Mouse (Mus musculus) brain, adult 10 weeks (tissue): ENCODE results near the gene Sbk1. TPM values are rescaled to one million over a fixed set of nuclear protein-coding genes. Genes with fewer than 3 reads are reported as not detected.

Experiments used
- polyA plus RNA-seq: library from polyadenylated mRNA; stranded (reverse); fragments of 350-450 nt; fragmentation: Illumina TruSeq; extraction: RNeasy Lipid Tissue Mini Kit (QIAGEN cat#74804); gene quantifications from one replicate; pipeline ENCODE4 v1.2.3, GENCODE M21; 2015; ENCODE audit warnings: low read depth, low replicate concordance

Sbk1 gene
- 46.9 TPM for polyA plus RNA-seq

GRCm38 (mm10) chr7:126271712-126272683, at the start of gene Sbk1:
Sbk1 (plus strand) TSS chr7:126272619.

Other genes starting within 250 kb of the Sbk1 start
- gene Gsg1l, start 190.2 kb upstream of the Sbk1 start, polyA plus RNA-seq, result 50.2 TPM
- 63.4 TPM for gene Xpo6, start 72.1 kb upstream of the Sbk1 start, polyA plus RNA-seq
- 1.1 TPM for gene Lat, start 97.0 kb downstream of the Sbk1 start, polyA plus RNA-seq
- 62.2 TPM for gene Spns1, start 104.8 kb downstream of the Sbk1 start, polyA plus RNA-seq
- 4.5 TPM for gene Nfatc2ip, start 124.1 kb downstream of the Sbk1 start, polyA plus RNA-seq
- not detected for gene Cd19, start 142.3 kb downstream of the Sbk1 start, polyA plus RNA-seq
- gene Rabep2, start 156.1 kb downstream of the Sbk1 start, polyA plus RNA-seq, result 11.4 TPM
- gene Atp2a1, start 190.5 kb downstream of the Sbk1 start, polyA plus RNA-seq, result 3.4 TPM
- gene Sh2b1, start 202.8 kb downstream of the Sbk1 start, polyA plus RNA-seq, result 59.1 TPM
- 89.6 TPM for gene Tufm, start 214.7 kb downstream of the Sbk1 start, polyA plus RNA-seq
- 90.7 TPM for gene Atxn2l, start 230.8 kb downstream of the Sbk1 start, polyA plus RNA-seq